Mouse (Mus musculus) gastrocnemius, postnatal 36 days (tissue): ENCODE results near the gene Dupd1. TPM values are rescaled to one million over a fixed set of nuclear protein-coding genes. Genes with fewer than 3 reads are reported as not detected.

Experiments used
- total RNA-seq, 2 experiments: library from RNA; stranded (reverse); gene quantifications; 2 replicates each; pipeline ENCODE4 v1.2.3; 2021

The Dupd1 gene
- total RNA-seq, 2 experiments from 2014 or later = 39.1 to 62.1 TPM

Other genes starting within 250 kb of the Dupd1 start
- gene Kat6b, start 233.1 kb downstream of the Dupd1 start, total RNA-seq = 10 to 100 TPM; 17.6 to 22.7 TPM
- gene Samd8, start 36.0 kb upstream of the Dupd1 start, total RNA-seq = 10 to 100 TPM; 39.3 to 42.4 TPM
- 100 to 1,000 TPM; 163 to 164 TPM for gene Dusp13, start 36.6 kb upstream of the Dupd1 start, total RNA-seq
- 100 to 1,000 TPM; 278 to 305 TPM for gene Vdac2, start 110.7 kb upstream of the Dupd1 start, total RNA-seq
- gene Comtd1, start 134.4 kb upstream of the Dupd1 start, total RNA-seq = 10 to 100 TPM in 1 of 2 experiments, 1 to 10 TPM in 1; 6.9 to 10.4 TPM